Mouse (Mus musculus): ENCODE measurements around the gene Adora1.

Adora1 gene

GRCm38 (mm10) chr1:134240701-134241100 lies 5.5 kb upstream of the Adora1 start:
- no peak for DNase-seq (ENCODE audit: low read depth, low spot score)

- no peak for DNase-seq (ENCODE audit: low read depth, low spot score)
Measured at GRCm38 (mm10) chr1:134237438-134237837, 2.2 kb upstream of the Adora1 start.

DNA sequence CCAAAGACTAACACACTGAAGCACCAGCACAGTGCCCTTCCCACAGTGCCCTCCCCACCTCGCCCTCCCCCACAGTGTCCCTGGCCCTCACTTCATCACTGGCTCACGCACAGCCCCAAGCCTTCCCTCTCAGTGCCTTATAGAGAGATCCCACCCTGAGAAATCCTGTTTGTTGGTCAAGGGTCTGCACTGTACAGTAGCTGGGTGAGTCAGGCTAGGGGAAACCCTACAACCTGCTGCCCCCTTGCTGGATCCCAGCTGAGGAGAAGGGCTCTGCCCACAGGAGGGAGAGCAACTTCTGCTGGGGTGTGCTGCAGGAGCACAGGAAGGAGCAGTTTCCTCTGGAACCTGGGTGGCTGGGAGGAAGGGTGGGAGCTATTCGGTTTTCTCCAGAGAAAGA lies 911 bp upstream of the Adora1 start:
- DNase-seq (ENCODE audit: low read depth, low spot score) = no peak

DNA sequence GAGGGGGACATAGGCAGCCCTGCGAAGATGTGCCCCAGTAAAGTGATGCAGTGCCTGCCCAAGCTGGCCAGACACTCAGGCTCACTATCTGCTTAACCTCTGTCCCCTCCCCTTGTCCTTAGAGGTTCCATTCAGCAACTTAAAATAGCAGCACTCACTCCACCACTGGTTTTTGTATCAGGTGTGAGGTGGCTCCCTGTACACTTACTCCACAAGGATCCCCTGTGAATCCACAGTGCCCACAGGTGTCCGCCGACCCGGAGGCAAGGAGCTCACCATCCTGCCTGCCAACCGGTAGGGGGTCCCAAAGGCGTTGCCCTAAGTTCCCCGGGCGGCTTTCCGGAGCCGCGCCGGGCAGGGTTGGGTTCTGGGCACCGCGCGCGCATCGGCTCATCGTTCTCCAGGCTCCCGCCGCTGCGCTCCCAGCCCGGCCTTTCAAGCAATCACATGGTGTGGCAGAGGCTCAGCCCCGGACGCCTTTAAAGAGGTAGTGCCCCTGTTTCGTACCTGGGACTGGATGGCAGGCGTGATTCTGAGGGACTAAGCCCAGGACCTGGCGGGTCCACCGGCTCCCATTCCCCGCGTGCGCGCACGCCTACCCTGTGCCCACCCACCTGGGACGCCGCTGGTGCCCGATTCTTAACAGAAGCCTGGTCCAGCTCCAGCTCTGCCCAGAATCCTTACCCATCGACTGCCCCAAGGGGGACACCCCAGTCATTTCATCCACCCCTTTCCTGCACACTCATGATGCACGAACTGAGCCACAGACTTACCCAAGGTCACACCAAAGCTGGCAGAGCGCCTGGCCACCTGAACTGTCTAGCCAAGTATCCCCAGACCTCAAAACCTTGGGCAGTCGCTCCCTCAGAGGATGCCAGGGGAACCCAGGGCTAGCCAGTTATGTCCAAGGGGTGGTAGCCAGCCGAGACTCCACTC lies 508 bp downstream of the Adora1 start:
- no peak for DNase-seq (ENCODE audit: low read depth, low spot score)

- DNase-seq (ENCODE audit: low read depth, low spot score) = no peak
Measured at GRCm38 (mm10) chr1:134233681-134234454, 1.4 kb downstream of the Adora1 start.

DNA sequence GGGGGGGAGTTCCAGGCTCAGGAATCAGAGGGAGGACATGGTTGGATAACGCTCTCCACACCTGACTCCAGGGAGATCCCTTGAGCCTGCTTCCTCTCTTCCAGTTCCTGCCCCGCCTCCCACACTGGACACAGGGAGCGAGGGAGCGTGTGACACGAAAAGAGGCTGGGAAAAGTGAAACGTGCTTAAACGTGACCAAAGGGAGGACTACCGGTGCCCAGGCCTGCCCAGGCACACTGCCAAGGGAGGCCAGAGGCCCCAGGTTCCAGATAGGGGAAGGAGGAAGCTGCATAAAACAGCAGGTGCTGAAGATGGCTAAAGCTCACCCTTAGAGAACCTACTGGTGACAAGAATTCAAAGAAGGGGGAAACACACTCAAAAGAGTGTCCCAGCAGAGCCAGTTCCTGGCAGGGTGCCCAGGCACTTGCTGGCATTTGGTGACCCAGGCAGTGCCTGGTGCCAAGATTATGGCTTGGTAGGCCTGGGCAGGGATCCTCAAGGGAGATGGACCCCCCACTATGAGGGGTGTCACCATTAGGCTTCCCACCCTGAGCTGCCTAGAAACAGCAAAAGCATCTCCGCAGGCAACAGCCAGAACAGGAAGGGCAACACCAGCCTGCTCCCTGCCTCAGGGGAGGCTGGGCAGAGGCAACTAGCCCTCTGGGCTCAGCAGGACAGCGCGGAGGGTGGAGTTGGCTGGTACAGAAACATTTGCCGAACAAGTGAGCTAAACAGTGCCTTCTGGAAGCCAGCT lies 2.3 kb downstream of the Adora1 start:
- no peak for DNase-seq (ENCODE audit: low read depth, low spot score)

DNA sequence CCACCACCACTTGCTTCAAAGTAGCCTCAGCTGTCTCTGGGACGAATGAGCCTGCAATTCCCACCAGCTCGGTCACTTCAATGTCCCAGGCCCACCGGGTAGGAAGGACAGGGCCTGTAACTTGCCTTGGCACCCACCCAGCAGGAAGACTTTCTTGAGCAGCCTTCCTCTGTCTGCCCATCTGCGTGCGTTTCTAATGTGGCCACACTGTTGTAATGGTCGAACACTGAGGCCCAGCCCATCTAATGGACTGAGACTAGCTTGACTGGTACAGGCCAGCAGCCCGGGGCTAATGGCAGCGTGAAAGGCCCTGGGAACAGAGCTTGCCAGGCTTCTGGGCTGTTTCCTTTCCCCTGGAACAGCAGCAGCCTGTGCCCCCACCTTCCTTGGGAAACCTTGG lies 2.9 kb downstream of the Adora1 start:
- DNase-seq (ENCODE audit: low read depth, low spot score) = no peak

DNA sequence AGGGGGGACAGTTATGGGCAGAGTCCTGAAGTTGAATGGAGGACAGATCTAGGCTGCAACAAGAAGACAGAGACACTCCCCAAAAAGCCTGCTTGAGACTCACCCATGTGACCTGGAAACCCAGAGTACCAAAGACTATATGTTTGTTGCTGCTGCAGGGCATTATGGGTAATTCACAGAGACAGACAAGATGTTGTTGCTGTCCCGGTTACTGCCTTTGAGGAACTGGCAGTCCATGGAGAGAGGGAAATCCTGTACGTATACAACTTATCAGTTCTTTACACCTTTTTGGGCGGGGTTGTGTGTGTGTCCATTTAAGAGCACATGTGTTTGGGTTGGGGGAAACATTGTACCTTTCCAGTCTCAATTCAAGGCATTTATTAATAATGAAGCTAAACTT lies 3.5 kb downstream of the Adora1 start:
- DNase-seq (ENCODE audit: low read depth, low spot score) = no peak

GRCm38 (mm10) chr1:134231270-134231669 lies 4.0 kb downstream of the Adora1 start:
- no peak for DNase-seq (ENCODE audit: low read depth, low spot score)

DNA sequence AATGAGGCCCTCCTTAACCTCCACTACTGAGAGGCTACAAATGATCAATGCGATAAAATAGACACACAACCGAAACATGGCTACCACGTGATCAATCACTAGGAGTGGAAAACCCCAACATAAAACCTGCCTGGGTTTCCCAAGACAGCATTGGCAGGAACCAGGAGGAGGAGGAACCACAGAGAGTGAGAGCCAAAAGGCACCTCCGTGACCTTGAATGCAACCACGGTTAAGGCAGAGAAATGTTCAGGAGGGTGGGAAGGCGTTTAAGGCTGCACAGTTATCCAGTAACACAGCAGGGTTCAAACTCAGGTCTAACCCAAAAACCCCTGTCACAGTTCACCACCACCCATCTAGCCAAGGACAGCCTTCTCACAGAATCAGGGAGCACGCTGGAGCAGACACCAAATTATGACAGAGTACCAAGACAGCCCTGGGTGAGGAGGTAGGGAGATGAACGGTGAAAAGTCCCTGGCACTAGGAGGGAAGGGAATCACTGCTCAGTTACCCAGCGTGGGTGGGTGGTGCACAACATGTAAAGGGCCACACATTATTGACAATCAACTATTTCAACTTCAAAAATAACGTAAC lies 4.5 kb downstream of the Adora1 start:
- no peak for DNase-seq (ENCODE audit: low read depth, low spot score)

GRCm38 (mm10) chr1:134229806-134230575 lies 5.2 kb downstream of the Adora1 start:
- DNase-seq (ENCODE audit: low read depth, low spot score) = no peak

DNA sequence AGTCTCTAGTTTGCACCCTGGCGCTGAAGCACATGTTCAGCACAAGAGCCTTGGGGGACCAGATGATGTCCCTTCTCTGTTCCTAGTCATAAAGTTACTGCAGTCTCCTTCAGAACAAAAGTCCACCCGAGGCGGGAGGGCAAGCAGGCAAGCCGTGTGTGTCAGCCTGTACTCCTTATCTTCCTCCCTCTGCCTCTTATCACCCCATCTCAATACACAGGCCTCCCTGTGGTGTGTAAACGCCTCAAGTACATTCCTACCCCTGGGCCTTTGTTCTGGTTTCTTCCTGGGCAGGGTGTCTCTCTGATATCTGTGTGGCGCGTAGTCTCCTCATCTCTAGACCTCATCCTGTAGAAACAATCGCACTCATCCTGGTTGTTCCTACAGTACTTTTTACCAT lies 8.5 kb downstream of the Adora1 start:
- DNase-seq (ENCODE audit: low read depth, low spot score) = no peak

DNA sequence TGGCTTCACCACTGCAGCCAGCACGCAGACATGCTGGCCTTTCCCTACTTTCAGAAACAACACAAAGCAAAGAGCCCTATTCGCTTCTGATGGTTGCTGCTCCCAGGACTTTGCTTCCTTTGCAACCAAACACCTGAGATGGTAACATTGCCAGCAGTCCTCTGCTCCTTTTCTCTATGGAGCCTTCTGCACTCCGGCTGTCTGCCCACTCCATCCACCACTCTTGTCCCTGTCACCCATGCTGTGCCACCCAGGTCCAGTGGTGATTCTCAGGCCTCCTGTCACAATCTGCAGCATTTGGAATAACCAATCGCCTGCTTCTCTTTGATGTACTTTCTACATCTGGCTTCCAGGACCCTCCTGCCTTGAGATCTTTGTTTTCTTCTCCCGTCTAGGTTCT lies 9.9 kb downstream of the Adora1 start:
- DNase-seq (ENCODE audit: low read depth, low spot score) = no peak

DNA sequence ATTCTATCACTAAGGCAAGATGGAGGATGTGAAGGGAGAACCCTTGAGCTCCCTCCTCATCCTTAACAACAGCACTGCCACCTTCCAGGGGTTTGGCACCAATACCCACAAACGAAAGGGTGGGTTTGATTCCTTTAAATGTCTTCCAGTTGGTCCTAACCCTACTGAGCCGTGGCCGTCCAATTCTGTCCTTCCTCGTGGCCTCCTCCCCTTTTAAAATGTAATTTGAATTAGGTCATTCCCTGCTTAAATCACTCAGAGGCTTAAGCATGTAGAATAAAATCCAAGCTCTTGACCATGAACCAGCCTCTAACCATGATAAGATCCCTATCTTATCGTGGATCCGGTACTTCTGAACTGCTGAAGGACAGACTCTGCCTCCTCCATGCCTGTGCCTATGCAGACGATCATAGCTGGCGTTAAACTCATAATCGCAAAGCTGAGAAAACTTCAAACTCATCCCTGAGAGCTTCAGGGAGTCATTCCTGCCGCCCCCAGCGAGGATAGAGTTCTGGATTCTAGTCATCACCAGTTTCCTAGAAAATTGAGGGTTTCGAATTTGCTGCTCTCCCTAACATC lies 10.5 kb downstream of the Adora1 start:
- DNase-seq (ENCODE audit: low read depth, low spot score) = no peak

DNA sequence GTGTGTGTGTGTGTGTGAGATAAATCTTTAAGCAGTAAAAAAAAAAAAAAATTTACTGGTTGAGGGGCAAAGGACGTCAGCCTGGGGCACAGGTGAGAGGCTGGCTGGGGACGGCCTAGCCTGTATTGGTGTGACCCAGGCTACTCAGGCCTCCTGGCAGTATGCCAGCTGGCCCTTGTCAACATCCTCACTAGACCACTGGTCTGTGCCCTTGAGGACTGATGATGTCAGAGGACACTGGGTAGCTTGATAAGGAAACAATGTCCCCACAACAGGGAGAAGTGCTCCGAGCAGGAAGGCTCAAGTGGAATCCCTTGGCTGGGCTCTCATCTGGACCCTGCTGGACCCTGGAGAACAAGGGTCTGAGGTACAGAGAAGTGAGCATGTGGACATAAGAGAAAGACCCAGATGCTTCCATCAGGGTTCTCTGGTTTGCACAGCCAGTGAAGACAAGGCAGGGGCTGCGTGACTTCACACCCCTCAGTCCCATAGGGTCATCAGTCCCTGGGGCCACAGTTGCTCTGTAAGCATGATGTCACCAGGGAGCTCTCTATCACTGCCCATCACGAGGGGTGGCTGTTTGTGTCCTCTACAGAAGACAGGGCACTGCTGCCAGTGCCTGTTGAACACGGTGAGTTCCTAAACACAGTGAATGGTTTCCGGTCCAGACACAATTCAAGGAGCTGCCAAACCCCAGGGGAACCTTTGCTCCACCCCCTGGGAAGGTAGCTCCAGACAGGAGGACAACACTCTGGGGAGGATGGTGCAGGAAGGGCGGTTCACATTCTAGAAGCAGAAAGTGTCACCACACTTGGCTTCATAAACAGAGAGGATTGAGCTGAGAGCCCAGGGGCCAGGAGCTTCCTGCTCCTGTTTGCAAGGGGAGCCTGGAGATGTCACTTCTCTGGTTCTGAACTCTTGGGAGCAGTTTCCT lies 12.8 kb downstream of the Adora1 start:
- no peak for DNase-seq (ENCODE audit: low read depth, low spot score)

DNA sequence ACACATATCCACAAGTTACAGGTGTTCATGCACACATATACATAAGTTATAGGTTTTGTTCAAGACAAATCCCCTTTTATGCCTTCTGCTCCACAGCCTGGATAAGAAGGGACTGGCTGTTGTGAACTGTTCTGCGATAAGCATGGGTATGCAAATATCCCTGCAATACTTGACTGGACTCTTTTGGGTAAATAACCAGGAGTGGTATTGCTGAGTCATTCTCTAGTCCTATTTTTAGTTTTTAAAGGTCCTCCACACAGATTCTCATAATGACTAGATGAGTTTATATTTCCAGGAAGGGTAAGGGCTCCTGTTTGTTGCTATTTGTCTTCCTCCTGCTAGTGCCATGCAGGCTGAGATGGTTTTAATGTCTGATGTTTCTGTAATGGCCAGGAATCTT lies 14.1 kb downstream of the Adora1 start:
- DNase-seq (ENCODE audit: low read depth, low spot score) = no peak

DNA sequence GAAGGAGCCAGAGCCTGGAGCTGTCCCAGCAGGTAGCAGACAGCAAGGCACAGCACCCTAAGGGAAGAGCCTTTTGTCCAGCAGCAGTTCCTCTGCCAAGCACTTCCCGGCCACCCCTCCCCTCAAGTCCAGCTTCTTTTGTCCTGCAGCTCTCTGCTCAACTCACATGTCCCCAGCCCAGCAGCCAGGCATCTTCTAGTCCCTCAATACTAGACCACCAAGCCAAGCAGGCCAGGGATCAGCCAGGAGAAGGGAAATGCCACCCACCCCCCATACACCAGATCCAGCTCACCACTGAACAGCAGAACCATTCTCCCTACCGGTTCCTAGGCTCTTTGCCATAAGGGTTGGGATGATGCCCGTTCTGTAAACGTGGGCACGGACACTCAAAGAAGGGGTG lies 15.6 kb downstream of the Adora1 start:
- DNase-seq (ENCODE audit: low read depth, low spot score) = no peak

- DNase-seq (ENCODE audit: low read depth, low spot score) = no peak
Measured at GRCm38 (mm10) chr1:134217942-134218341, 17.3 kb downstream of the Adora1 start.

GRCm38 (mm10) chr1:134217028-134217481 lies 18.2 kb downstream of the Adora1 start:
- no peak for DNase-seq (ENCODE audit: low read depth, low spot score)

Measured in mesoderm, embryonic 11.5 days (tissue).